Mouse (Mus musculus) hindbrain, embryonic 10.5 days (tissue): ENCODE measurements at regions not wholly inside any gene's neighbourhood (a gene's known extent, or its start where the extent isn't known, plus 50 kb on each side); places are given as distances from the start of the nearest gene placed in this dataset.
A peak's percentile ranks its signal among the peaks of the same experiment; 100 is the strongest.
"Not testable (repeated sequence)": the region's sequence is repeated elsewhere in the genome, so short reads cannot be mapped to it uniquely, and the experiment has no call there.

ENCODE experiments used
- DNase-seq: peaks from one replicate; pipeline ENCODE4 v3.0.0-alpha.2; 2017; ENCODE audit warnings: low spot score
- H3K27ac ChIP-seq: fragments of 300-500 bp; sonication (generic); 2 replicates; pipeline ENCODE4 v1.5.1; 2016; ENCODE audit warnings: mild to moderate bottlenecking, moderate library complexity
- H3K27me3 ChIP-seq: fragments of 300-500 bp; sonication (generic); 2 replicates; pipeline ENCODE4 v1.6.1; 2016; ENCODE audit warnings: mild to moderate bottlenecking; ENCODE audit not compliant: poor library complexity, insufficient read depth, severe bottlenecking
- H3K36me3 ChIP-seq: fragments of 300-500 bp; sonication (generic); 2 replicates; pipeline ENCODE4 v1.6.1; 2016; ENCODE audit warnings: mild to moderate bottlenecking, moderate library complexity
- H3K4me1 ChIP-seq: fragments of 300-500 bp; sonication (generic); replicated peaks from 2 replicates; pipeline ENCODE4 v1.6.1; 2016; ENCODE audit warnings: mild to moderate bottlenecking
- H3K4me3 ChIP-seq: fragments of 300-500 bp; sonication (generic); 2 replicates; pipeline ENCODE4 v1.5.1; 2016; ENCODE audit warnings: mild to moderate bottlenecking, moderate library complexity
- H3K9me3 ChIP-seq: fragments of 300-500 bp; sonication (generic); 2 replicates; pipeline ENCODE4 v1.6.1; 2016; ENCODE audit warnings: mild to moderate bottlenecking, moderate library complexity
- WGBS: fragments of 180-500 bp; shearing (Covaris S2); methylation state at CpG from one replicate; pipeline ENCODE4 v1.1.7; 2016; 5-methylcytosine and 5-hydroxymethylcytosine counted together

GRCm38 (mm10) chr13:57061074-57061473 lies 165.3 kb upstream of the Trpc7 start:
- no peak overlapping the region for H3K27ac ChIP-seq
- H3K4me3 ChIP-seq = no peak overlapping the region
- no peaks in the 10 kb centered on the region; the same call in 1 of the 2 replicates for H3K4me1 ChIP-seq
- DNase-seq = no peak
- 79% methylated on average over 7 of the region's 7 CpGs for WGBS
- H3K9me3 ChIP-seq = no peaks in the 10 kb centered on the region
- no peaks in the 10 kb centered on the region for H3K27me3 ChIP-seq
- H3K36me3 ChIP-seq = no peaks in the 10 kb centered on the region

- no peaks in the 10 kb centered on the region for H3K36me3 ChIP-seq
- DNase-seq = no peak
- H3K9me3 ChIP-seq = no peaks in the 10 kb centered on the region
- no peak overlapping the region for H3K27ac ChIP-seq
- WGBS = 78% methylated on average over 15 of the region's 15 CpGs
- no peaks in the 10 kb centered on the region for H3K27me3 ChIP-seq
- no peak overlapping the region for H3K4me3 ChIP-seq
- H3K4me1 ChIP-seq = peaks cover 13% of the 10 kb centered on the region
Measured at GRCm38 (mm10) chr13:57056786-57057185, 161.0 kb upstream of the Trpc7 start.

GRCm38 (mm10) chr13:57055409-57056195 lies 159.8 kb upstream of the Trpc7 start:
- H3K4me3 ChIP-seq = no peak overlapping the region
- H3K36me3 ChIP-seq = no peaks in the 10 kb centered on the region
- H3K27ac ChIP-seq = peak overlapping the region; percentile 59
- H3K9me3 ChIP-seq = no peaks in the 10 kb centered on the region
- peaks cover 13% of the 10 kb centered on the region for H3K4me1 ChIP-seq
- 70% methylated on average over 12 of the region's 12 CpGs for WGBS
- no peaks in the 10 kb centered on the region for H3K27me3 ChIP-seq
- DNase-seq = no peak

- Histone ChIP-seq H3K27ac (no peak overlapping the region), H3K36me3 (no peaks in the 10 kb centered on the region), H3K9me3 (no peaks in the 10 kb centered on the region), H3K4me3 (no peak overlapping the region), H3K27me3 (no peaks in the 10 kb centered on the region), H3K4me1 (peaks cover 13% of the 10 kb centered on the region)
- WGBS = 82% methylated on average over 4 of the region's 4 CpGs
- no peak for DNase-seq
Measured at GRCm38 (mm10) chr13:57053361-57053760, 157.6 kb upstream of the Trpc7 start.

GRCm38 (mm10) chr13:57046130-57046529 lies 150.3 kb upstream of the Trpc7 start:
- H3K27me3 ChIP-seq, H3K36me3 ChIP-seq, H3K4me1 ChIP-seq, H3K9me3 ChIP-seq, H3K4me3 ChIP-seq, H3K27ac ChIP-seq: not testable (repeated sequence)
- 30% methylated on average over 9 of the region's 9 CpGs for WGBS
- DNase-seq = peak; percentile 10

- Histone ChIP-seq H3K4me1 (peaks cover 7% of the 10 kb centered on the region), H3K27ac (no peak overlapping the region), H3K27me3 (no peaks in the 10 kb centered on the region), H3K9me3 (peaks cover 7% of the 10 kb centered on the region; the same call in 1 of the 2 replicates), H3K4me3 (no peak overlapping the region), H3K36me3 (no peaks in the 10 kb centered on the region)
- no peak for DNase-seq
- 90% methylated on average over 8 of the region's 8 CpGs for WGBS
Measured at GRCm38 (mm10) chr13:57044455-57044854, 148.7 kb upstream of the Trpc7 start.

GRCm38 (mm10) chr13:57043316-57043974 lies 147.7 kb upstream of the Trpc7 start:
- no peak overlapping the region for H3K4me3 ChIP-seq
- no peaks in the 10 kb centered on the region for H3K36me3 ChIP-seq
- DNase-seq = no peak
- 84% methylated on average over 15 of the region's 15 CpGs for WGBS
- H3K4me1 ChIP-seq = peaks cover 7% of the 10 kb centered on the region
- H3K9me3 ChIP-seq = peaks cover 7% of the 10 kb centered on the region; the same call in 1 of the 2 replicates
- H3K27me3 ChIP-seq = no peaks in the 10 kb centered on the region
- no peak overlapping the region for H3K27ac ChIP-seq

GRCm38 (mm10) chr13:57042514-57042913 lies 146.7 kb upstream of the Trpc7 start:
- H3K4me3 ChIP-seq = no peak overlapping the region
- H3K4me1 ChIP-seq = peaks cover 7% of the 10 kb centered on the region
- no peaks in the 10 kb centered on the region for H3K27me3 ChIP-seq
- no peak for DNase-seq
- no peak overlapping the region for H3K27ac ChIP-seq
- no peaks in the 10 kb centered on the region for H3K36me3 ChIP-seq
- H3K9me3 ChIP-seq = peaks cover 7% of the 10 kb centered on the region; the same call in 1 of the 2 replicates
- WGBS = 74% methylated on average over 5 of the region's 5 CpGs

- H3K27me3 ChIP-seq = no peaks in the 10 kb centered on the region
- no peak overlapping the region for H3K27ac ChIP-seq
- no peaks in the 10 kb centered on the region for H3K4me1 ChIP-seq
- no peak for DNase-seq
- H3K9me3 ChIP-seq = no peaks in the 10 kb centered on the region
- 62% methylated on average over 4 of the region's 4 CpGs for WGBS
- no peak overlapping the region for H3K4me3 ChIP-seq
- H3K36me3 ChIP-seq = no peaks in the 10 kb centered on the region
Measured at GRCm38 (mm10) chr13:57032871-57033270, 137.1 kb upstream of the Trpc7 start.

- Histone ChIP-seq H3K9me3 (no peaks in the 10 kb centered on the region), H3K27ac (0 out of 2 replicates have a peak overlapping the region, but pooled peaks have one; percentile 29), H3K4me1 (peaks cover 13% of the 10 kb centered on the region), H3K36me3 (no peaks in the 10 kb centered on the region), H3K4me3 (no peak overlapping the region), H3K27me3 (no peaks in the 10 kb centered on the region)
- DNase-seq = no peak
- WGBS = 75% methylated on average over 11 of the region's 11 CpGs
Measured at GRCm38 (mm10) chr13:57017553-57018341, 122.0 kb upstream of the Trpc7 start.

- peaks cover 13% of the 10 kb centered on the region for H3K4me1 ChIP-seq
- H3K36me3 ChIP-seq = no peaks in the 10 kb centered on the region
- H3K27me3 ChIP-seq = no peaks in the 10 kb centered on the region
- DNase-seq = no peak
- H3K27ac ChIP-seq = peak overlapping the region; percentile 35; the same call in 1 of the 2 replicates
- no peak overlapping the region for H3K4me3 ChIP-seq
- no peaks in the 10 kb centered on the region for H3K9me3 ChIP-seq
- WGBS = 65% methylated on average over 13 of the region's 13 CpGs
Measured at GRCm38 (mm10) chr13:57016465-57017272, 120.9 kb upstream of the Trpc7 start.

GRCm38 (mm10) chr13:57007236-57007635 lies 111.4 kb upstream of the Trpc7 start:
- not testable (repeated sequence) for DNase-seq, H3K27me3 ChIP-seq
- 92% methylated on average over 8 of the region's 8 CpGs for WGBS

More at GRCm38 (mm10) chr13:57007236-57007635, 111.4 kb upstream of the Trpc7 start:
- not testable (repeated sequence) for H3K27ac ChIP-seq, H3K36me3 ChIP-seq, H3K4me3 ChIP-seq, H3K9me3 ChIP-seq, H3K4me1 ChIP-seq
